Mouse (Mus musculus) forebrain, embryonic 11.5 days (tissue): Measurements from ENCODE around the gene Pdzd2. TPM values are rescaled to one million over a fixed set of nuclear protein-coding genes. Genes with fewer than 3 reads are reported as not detected.

Experiments used
- ATAC-seq: fragments of 200-750 bp; cut with Nextera tagmentation; replicated peaks from 2 replicates; pipeline ENCODE4 v1.8.0; 2017; ENCODE audit warnings: moderate TSS enrichment; ENCODE audit not compliant: low FRiP score
- DNase-seq: peaks from one replicate; pipeline ENCODE4 v3.0.0-alpha.2; 2017; ENCODE audit warnings: low spot score
- H3K27ac ChIP-seq: fragments of 300-500 bp; sonication (generic); 2 replicates; pipeline ENCODE4 v1.5.1; 2014; ENCODE audit warnings: low read depth, low read length
- H3K27me3 ChIP-seq: fragments of 300-500 bp; sonication (generic); 2 replicates; pipeline ENCODE4 v1.6.1; 2014; ENCODE audit warnings: mild to moderate bottlenecking, low read length, mixed read lengths; ENCODE audit not compliant: control insufficient read depth, insufficient read depth
- H3K36me3 ChIP-seq: fragments of 300-500 bp; sonication (generic); 2 replicates; pipeline ENCODE4 v1.6.1; 2014; ENCODE audit warnings: mild to moderate bottlenecking, low read length, moderate library complexity, mixed read lengths; ENCODE audit not compliant: control insufficient read depth, insufficient read depth
- H3K4me1 ChIP-seq: fragments of 300-500 bp; sonication (generic); replicated peaks from 2 replicates; pipeline ENCODE4 v1.6.1; 2014; ENCODE audit warnings: low read length, mixed read lengths; ENCODE audit not compliant: control insufficient read depth, insufficient read depth
- H3K4me2 ChIP-seq: fragments of 300-500 bp; sonication (generic); 2 replicates; pipeline ENCODE4 v1.6.1; 2014; ENCODE audit warnings: low read depth, mild to moderate bottlenecking, low read length, moderate library complexity, mixed read lengths; ENCODE audit not compliant: severe bottlenecking
- H3K4me3 ChIP-seq: fragments of 300-500 bp; sonication (generic); 2 replicates; pipeline ENCODE4 v1.5.1; 2014; ENCODE audit warnings: low read depth, low read length
- H3K9ac ChIP-seq: fragments of 300-500 bp; sonication (generic); 2 replicates; pipeline ENCODE4 v1.6.1; 2014; ENCODE audit warnings: low read length
- H3K9me3 ChIP-seq: fragments of 300-500 bp; sonication (generic); 2 replicates; pipeline ENCODE4 v1.6.1; 2016; ENCODE audit warnings: low read length, mixed read lengths; ENCODE audit not compliant: control insufficient read depth
- WGBS: fragments of 180-500 bp; shearing (Covaris S2); extraction: QIAGEN DNeasy Blood & Tissue Kit; methylation state at CpG from one replicate; pipeline ENCODE4 v1.1.7; 2014; 5-methylcytosine and 5-hydroxymethylcytosine counted together
- polyA plus RNA-seq: library from polyadenylated mRNA; unstranded; fragments of >200 nt; fragmentation: Nextera tagmentation; extraction: Ambion mirVana; gene quantifications from 2 replicates; pipeline ENCODE4 v1.2.1, GENCODE M21; 2014

Gene Pdzd2
- polyA plus RNA-seq, 1 experiment from 2014 or later, result 6.0 TPM

DNA sequence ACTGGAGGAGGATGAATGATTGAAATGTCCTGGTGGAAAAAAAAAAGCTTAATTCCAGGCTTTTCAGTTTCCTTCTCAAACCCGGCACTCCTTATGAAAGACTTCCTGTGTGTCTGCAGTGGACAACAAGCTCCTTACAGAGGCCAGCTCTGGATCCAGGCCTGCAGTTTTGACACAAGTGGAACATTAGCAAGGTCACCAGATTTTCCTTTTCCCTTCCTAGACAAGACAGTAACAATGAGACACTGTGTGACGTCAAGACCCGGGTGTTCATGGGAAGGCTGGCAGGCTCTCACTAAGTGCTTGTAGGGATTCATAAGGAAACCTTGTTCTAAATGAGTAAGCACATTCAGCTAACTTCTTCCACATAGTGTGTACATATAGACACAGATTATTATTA, 248.8 kb downstream of the Pdzd2 start:
- Histone ChIP-seq H3K4me3 (no peak overlapping the region), H3K4me2 (no peak overlapping the region), H3K9me3 (no peaks in the 10 kb centered on the region), H3K9ac (peak overlapping the region; percentile 16; the same call in 1 of the 2 replicates), H3K4me1 (no peaks in the 10 kb centered on the region), H3K27me3 (no peaks in the 10 kb centered on the region), H3K27ac (no peak overlapping the region), H3K36me3 (no peaks in the 10 kb centered on the region)
- no peak for DNase-seq
- no peak for ATAC-seq
- WGBS, result 49% methylated on average over 3 of the region's 3 CpGs

DNA sequence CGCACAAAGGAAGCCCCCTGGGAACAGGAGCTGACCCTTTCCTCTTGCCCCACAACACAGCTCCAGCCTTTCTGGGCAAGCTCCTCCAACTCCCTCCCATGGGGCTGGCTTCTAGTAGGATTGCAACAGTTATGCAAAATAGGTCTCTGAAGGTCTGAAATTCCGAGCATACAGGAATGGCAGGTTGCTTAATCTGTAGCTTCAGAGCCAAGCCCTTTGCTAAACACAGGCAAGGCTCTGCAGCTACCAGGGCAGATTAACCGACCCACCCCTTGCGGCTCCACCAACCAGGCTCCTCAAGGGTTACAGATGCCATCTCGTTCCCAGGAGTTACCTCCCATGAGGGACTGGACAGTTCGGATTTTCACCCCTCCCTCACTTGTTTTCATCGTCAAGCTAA, 249.2 kb downstream of the Pdzd2 start:
- Histone ChIP-seq H3K27me3 (no peaks in the 10 kb centered on the region), H3K4me3 (no peak overlapping the region), H3K27ac (no peak overlapping the region), H3K36me3 (no peaks in the 10 kb centered on the region), H3K4me1 (no peaks in the 10 kb centered on the region), H3K9ac (peak overlapping the region; percentile 16; the same call in 1 of the 2 replicates), H3K4me2 (no peak overlapping the region), H3K9me3 (no peaks in the 10 kb centered on the region)
- ATAC-seq (no peak; the same call in 1 of the 2 replicates), DNase-seq (no peak)
- 14% methylated on average over 7 of the region's 7 CpGs for WGBS

DNA sequence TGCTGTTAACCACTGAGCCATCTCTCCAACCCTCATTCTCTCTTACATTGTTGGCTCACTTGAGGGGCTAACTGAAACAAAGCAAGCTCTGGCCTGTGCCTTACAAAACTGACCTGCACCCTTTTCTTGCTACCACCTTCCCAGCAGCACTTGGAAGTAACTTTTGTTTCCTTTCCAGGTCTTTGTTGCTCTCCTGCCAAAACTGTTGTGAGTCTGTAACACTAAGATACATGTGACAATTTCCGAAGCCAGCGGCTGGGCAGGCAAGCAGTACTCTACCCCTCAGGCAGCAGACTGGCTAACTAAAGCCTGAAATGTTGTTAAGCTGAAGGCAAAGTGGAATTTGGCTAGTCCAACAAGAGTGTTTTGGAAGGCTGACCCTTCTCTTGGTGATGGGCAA, 251.4 kb downstream of the Pdzd2 start:
- no peaks in the 10 kb centered on the region for H3K36me3 ChIP-seq
- no peaks in the 10 kb centered on the region for H3K9me3 ChIP-seq
- WGBS, result 97% methylated on average over 2 of the region's 2 CpGs
- no peaks in the 10 kb centered on the region for H3K27me3 ChIP-seq
- H3K27ac ChIP-seq, result no peak overlapping the region
- DNase-seq (no peak), ATAC-seq (no peak)
- no peak overlapping the region for H3K4me2 ChIP-seq
- H3K4me1 ChIP-seq, result no peaks in the 10 kb centered on the region
- no peak overlapping the region for H3K9ac ChIP-seq
- no peak overlapping the region for H3K4me3 ChIP-seq

DNA sequence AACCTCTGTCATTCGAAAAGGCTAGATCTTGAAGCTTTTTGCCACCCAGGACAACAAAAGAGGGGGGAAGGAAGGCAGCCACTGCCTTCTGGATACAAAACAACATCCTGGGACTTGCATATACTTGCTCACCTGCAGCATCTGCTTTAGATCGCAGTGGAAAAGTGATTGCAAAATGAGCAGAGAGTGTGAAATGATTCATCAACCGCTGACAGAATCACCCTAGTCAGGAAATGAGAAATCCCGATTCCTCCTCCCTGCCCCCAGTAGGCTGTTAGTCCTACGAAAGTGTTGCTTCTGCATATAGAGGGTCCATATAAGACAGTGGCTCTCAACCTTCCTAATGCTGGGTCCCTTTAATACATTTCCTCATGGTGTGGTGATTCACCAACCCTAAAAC, 258.5 kb downstream of the Pdzd2 start:
- WGBS, result 84% methylated on average over 5 of the region's 5 CpGs
- ATAC-seq, result no peak
- no peaks in the 10 kb centered on the region for H3K9me3 ChIP-seq
- no peak overlapping the region for H3K4me2 ChIP-seq
- no peak for DNase-seq
- no peaks in the 10 kb centered on the region for H3K27me3 ChIP-seq
- H3K9ac ChIP-seq, result no peak overlapping the region
- H3K4me3 ChIP-seq, result no peak overlapping the region
- no peak overlapping the region for H3K27ac ChIP-seq
- peaks cover 5% of the 10 kb centered on the region for H3K4me1 ChIP-seq
- no peaks in the 10 kb centered on the region for H3K36me3 ChIP-seq

DNA sequence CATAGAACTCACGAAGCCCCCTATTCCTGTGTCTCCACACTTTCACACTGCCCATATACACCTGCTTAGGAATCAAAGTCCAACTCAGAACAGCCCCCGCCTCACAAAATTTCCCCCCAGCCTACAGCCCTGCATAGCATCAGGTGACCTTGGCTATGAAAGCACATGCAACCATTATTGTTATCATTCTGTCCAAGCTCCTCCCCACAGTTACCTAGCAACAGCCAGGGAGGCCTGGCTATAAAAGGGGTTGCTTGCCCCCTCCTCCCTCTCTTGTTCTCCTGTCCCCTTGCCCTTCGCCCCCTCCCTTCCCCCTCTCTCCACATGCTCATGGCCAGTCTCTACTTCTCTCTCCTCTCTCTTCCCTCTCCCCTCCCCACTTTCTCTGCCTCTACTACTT, 259.4 kb downstream of the Pdzd2 start:
- WGBS, result 69% methylated on average over 3 of the region's 3 CpGs
- Histone ChIP-seq H3K27me3 (no peaks in the 10 kb centered on the region), H3K4me1 (peaks cover 5% of the 10 kb centered on the region), H3K36me3 (no peaks in the 10 kb centered on the region), H3K4me3 (no peak overlapping the region), H3K4me2 (no peak overlapping the region), H3K9me3 (no peaks in the 10 kb centered on the region), H3K9ac (no peak overlapping the region), H3K27ac (no peak overlapping the region)
- DNase-seq (peak; percentile 58), ATAC-seq (peak; percentile 77)

DNA sequence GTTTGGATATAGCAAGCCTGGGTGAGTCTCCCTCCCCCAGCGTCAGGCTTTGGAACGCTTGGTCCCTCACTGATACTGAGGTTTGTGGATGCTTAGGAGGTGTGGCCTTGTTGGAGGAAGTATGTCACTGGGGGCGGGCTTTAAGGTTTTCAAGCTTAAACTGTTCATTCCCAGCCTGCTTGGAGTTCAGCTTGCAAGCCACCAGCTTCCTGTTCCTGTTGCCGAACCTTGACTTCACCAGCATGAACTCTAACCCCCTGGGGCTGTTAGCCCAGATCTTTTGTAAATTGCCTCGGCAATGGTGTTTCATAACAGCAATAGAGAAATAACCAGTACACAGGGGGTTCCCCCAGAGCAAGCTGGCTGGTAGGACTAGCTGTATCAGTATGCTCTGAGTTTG, 260.4 kb downstream of the Pdzd2 start:
- ATAC-seq, result 0 out of 2 replicates have a peak, but pooled peaks have one; percentile 22

DNA sequence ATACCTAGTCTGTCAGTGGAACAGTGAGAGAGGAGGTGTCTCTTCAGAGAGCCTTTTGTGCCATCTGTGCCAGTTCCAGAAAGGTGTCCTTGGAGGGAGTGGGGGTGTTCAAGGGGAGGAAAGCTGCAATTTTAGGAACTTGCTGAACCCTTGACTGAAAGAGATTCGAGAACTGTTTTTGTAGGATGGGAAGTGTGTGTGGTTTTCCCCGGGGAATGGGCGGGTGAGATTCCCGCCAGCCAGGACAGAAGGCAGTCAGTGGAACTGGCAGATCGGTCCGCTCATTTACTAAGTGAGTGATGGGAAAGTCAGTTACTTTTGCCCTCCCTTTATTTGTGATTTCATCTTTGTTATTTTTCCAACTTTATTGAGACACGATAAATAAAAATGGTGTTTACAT, 266.1 kb downstream of the Pdzd2 start:
- DNase-seq, result no peak
- Histone ChIP-seq H3K4me3 (no peak overlapping the region), H3K9me3 (no peaks in the 10 kb centered on the region), H3K27ac (no peak overlapping the region), H3K9ac (no peak overlapping the region), H3K36me3 (no peaks in the 10 kb centered on the region), H3K4me1 (no peaks in the 10 kb centered on the region), H3K27me3 (no peaks in the 10 kb centered on the region), H3K4me2 (no peak overlapping the region)
- WGBS, result 82% methylated on average over 7 of the region's 7 CpGs
- ATAC-seq, result no peak

More for the DNA sequence above, 260.4 kb downstream of the Pdzd2 start:
- Histone ChIP-seq H3K9ac (no peak overlapping the region), H3K27me3 (no peaks in the 10 kb centered on the region), H3K36me3 (no peaks in the 10 kb centered on the region), H3K4me2 (no peak overlapping the region), H3K27ac (no peak overlapping the region), H3K4me3 (no peak overlapping the region), H3K4me1 (peaks cover 5% of the 10 kb centered on the region), H3K9me3 (no peaks in the 10 kb centered on the region)
- no peak for DNase-seq
- WGBS, result 74% methylated on average over 5 of the region's 5 CpGs

DNA sequence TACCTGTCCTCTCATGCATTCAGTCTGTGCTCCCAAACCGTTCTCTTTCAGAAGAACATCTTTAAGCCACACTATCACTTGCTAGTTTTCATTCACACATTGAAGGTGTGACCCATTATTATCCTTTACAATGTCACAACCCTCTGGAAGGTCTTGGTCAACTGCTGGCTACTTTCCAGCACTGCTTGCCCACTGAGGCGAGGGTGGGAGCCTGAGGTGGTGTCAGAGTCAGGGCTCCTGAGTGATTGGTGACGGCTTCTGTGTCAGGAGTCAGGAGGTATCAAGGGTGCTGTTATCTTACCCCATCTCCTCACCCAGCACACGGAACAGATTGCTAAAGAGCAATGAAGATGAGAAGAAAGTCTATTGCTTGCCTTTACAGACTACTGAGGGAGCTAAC, 267.1 kb downstream of the Pdzd2 start:
- ATAC-seq (no peak), DNase-seq (no peak)
- Histone ChIP-seq H3K4me2 (no peak overlapping the region), H3K4me3 (no peak overlapping the region), H3K27ac (no peak overlapping the region), H3K4me1 (no peaks in the 10 kb centered on the region), H3K9ac (no peak overlapping the region), H3K9me3 (no peaks in the 10 kb centered on the region), H3K36me3 (no peaks in the 10 kb centered on the region), H3K27me3 (no peaks in the 10 kb centered on the region)
- 92% methylated on average over 4 of the region's 4 CpGs for WGBS

DNA sequence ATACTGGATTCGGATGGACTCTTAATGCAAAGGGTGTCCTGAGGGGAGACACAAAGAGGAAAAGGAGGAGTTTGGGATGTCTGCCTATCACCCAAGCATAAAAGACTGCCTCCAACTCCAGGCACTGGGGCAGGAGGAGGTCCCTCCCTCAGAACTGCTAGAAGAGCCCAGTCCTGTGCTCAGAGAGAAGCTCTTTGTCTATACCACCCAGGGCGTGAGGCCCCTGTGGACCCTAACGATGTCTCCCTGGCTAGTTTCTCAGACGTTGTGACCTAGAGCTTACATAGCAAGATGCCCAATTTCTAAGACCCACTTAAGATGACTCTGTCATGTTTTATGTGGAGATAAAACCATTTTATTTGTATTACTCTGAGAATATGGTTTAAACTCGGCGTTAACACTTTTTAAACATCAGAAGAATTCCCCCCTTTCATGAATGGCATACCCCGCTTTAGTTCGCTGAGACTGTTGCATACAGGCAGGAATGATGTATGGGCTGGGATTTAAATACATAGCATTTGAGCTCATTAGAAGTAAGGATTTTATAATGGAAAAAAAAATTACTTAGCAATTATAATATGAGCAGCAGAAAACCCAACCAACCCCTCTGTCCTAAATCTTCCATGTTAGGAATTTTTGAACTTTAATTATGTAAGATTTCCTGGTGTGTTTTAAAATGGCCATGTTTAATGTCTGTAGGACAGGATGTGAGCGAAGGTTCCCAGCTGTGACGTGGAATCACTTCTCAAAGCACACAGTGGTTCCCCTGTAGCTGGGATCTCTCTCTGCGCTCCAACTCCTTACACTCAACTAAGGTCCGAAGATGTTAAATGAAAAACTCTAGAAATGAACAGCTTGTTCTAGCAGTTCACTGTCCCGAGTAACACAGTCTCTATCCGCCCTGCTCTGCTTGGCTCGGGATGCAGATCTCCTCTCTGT, 268.6 kb downstream of the Pdzd2 start:
- WGBS, result 53% methylated on average over 15 of the region's 15 CpGs
- Histone ChIP-seq H3K4me2 (no peak overlapping the region), H3K9me3 (no peaks in the 10 kb centered on the region), H3K4me1 (no peaks in the 10 kb centered on the region), H3K27ac (no peak overlapping the region), H3K27me3 (no peaks in the 10 kb centered on the region), H3K4me3 (no peak overlapping the region), H3K36me3 (no peaks in the 10 kb centered on the region), H3K9ac (no peak overlapping the region)
- no peak for DNase-seq
- peak; percentile 71; the same call in 1 of the 2 replicates for ATAC-seq
